Mouse (Mus musculus): ENCODE measurements at regions not wholly inside any gene's neighbourhood (a gene's known extent, or its start where the extent isn't known, plus 50 kb on each side); places are given as distances from the start of the nearest gene placed in this dataset.
"Not testable (repeated sequence)": the region's sequence is repeated elsewhere in the genome, so short reads cannot be mapped to it uniquely, and the experiment has no call there.

DNA sequence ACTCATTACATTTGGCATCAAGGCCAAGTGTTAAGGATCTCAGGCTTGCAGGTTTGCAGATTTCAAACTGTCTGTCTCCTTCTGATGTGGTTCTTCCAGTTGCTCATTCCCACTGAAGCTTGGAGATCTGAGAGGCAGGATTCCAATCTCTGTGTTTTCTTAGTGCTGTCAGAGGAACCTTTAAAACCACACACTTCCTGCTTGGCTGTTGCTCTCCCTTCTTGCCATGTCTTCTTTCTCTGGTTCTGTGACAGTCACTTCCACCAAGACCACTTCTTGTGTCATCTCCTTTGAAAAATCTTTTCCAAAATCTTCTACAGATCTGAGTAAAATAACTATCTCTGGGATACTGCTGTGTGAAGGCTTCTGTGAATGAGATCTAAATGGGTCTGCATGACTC, 117.3 kb downstream of the Gm5426 start:
- no peak for DNase-seq (ENCODE audit: low spot score in 2 of 2)

DNA sequence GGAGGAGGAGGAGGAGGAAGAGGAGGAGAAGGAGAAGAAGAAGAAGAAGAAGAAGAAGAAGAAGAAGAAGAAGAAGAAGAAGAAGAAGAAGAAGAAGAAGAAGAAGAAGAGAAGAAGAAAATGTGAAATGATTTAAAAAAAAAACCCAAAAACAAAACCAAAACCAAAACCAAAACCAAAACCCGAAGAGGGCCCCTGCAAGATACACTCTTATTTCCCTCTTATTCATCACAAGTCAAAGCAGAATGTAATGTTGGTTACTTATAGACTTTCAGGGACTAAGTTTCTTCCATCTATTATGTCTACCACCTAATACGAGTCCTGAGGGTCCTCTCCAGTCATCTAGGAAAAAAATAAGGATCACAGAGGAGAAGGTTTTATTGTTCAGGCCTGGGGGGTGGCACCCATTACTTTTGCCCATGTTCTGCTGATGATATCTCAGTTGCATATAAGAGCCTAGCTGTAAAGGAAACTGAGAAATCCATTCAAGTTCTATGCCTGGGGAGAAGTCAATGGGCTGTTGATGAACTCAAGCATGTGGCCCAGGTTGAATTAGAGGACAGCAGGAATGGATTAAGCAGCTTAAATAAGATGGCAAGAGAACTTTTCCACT, 118.0 kb downstream of the Gm5426 start:
- DNase-seq (ENCODE audit: low spot score in 2 of 2): no peak

DNA sequence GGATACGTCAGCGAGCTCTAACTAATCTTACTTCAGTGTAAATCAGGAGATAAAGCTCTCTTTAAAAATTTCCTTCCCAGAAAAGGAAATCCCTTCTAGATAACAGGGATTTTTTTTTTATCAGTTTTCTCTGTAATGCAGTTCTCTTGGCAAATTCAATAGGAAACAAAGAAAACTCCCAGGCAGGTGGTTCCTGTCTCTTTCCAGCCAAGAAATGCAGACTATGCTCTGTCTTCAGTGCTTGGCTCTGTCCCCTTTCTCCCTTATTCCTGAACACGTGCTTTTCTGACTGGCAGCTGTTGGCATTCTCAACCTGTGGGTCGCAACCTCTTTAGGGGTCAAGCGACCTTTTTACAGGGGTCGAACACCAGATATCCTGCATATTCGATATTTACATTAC, 121.5 kb downstream of the Gm5426 start:
- DNase-seq (ENCODE audit: low spot score in 2 of 2): peak; percentile 36 to 45

DNA sequence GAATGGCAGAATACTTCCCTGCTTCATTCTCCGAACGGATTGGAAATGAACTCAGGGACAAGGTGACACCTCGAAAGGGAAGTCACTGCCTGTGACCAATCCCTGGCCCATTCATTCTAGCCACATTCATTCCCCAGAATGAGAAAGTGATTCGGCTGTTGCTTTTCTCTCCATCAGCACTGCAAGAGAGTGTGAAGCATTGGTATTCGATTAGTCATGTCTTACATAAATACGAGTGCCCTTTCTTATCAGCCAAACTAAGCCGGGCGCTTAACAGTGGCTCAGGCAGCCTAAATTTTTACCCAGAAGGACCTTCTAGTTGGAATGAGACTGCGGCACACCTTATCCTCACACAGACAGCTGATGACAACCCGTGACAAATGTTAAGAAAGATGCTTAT, 122.8 kb downstream of the Gm5426 start:
- DNase-seq (ENCODE audit: low spot score in 2 of 2): no peak

DNA sequence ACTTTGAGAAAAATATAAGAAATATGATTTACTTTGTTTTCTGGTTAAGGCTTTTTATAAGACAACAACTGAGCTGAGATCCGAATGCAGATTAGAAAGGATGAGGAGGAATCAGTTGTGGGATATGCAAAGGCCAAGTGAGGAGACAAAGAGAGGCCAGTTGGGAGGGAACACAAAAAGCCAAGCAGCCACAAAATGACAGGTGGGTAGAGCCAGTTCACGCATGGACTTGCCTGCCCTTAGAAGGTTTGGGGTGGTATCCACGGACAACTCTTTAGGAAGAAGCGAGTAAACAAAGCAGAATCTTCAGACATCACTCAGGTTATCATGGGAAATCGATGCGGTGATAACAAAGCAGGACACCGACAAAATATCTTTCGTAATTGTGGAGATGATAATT, 123.2 kb downstream of the Gm5426 start:
- DNase-seq (ENCODE audit: low spot score in 2 of 2): no peak

DNA sequence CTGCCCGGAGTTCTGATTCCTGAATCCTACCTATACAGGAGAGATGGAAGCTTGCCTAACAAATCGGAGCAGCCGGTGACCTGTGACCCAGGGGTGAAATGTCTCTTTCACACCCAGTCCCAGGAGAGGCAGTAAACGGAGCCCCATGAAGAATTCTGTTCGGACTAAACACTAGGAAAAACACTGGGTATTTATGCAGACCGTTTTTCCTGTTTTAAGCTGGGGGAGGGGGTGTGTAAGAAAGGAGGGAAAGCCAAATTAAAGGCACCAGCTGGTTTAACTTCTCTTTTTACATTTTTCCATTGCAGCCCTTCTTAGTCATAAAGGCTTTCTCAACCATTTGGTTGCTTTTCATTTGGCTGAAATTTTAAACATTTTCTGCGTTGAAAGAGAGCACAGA, 127.1 kb downstream of the Gm5426 start:
- DNase-seq (ENCODE audit: low spot score in 2 of 2): peak; percentile 36 to 40

DNA sequence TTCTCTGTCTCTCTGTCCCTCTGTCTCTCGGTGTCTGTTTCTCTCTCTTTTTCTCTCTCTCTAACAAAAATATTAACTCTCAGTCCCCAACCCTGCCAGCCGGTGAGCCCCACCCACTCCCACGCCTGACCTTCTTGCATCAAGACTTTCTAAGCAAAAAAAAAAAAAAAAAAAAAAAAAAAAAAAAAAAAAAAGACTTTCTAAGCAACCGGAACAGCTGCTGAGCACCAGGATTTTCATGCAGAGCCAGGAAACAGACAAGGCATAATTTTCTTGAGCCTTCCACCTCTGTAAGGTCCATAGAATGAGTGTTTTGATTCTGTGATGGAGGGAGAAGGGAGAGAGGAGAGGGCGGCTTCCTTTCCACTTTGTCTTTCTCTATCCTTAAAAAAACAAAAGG, 128.0 kb downstream of the Gm5426 start:
- no peak for DNase-seq (ENCODE audit: low spot score in 2 of 2)

DNA sequence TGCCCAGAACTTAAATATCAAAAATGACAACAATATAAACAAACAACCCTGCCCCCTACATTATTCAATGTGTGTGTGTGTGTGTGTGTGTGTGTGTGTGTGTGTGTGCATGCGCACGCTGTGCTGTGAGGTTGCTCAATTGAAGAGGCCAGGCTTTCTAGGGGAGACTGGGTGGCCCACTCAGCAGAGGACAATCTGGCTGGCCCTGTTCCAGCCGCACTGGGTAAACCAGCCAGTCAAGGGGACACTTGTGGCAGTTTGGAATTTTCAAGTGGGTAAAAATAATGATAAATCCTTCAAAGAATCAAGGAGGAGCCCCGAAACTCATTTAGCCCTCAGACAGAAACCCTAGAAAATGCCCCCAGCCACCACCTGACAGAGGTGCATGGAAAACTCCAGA, 128.5 kb downstream of the Gm5426 start:
- DNase-seq (ENCODE audit: low spot score in 2 of 2): no peak

DNA sequence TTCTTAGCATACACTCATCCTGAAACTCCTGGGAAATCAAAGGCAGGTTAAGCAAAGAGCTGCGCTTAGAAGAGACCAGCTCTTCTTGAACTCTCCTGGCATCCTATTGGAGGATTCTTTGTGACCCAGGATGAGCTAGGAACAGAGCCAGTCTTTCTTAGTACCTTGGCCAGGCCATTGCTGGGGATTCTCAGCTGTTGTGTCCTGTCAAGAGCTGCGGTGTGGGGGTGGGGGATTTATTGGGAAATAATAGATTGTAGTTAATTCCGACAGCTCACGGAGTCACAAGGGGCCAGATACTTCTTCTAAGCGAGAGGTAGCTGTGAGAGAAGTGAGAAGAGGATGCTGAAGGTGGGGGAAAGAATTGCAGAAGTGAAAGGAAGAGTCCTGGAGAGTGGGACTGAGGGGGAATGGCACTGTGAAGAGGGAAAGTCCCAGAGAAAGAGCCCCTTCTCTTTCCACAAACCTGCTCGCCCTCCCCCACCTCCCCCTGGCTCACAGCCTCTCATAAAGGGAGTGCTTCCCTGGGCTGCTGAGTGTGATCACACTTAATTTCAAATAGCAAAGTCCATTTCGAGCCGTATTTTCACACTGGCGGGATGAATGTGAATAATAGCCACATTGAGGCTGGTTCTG, 129.8 kb downstream of the Gm5426 start:
- no peak for DNase-seq (ENCODE audit: low spot score in 2 of 2)

DNA sequence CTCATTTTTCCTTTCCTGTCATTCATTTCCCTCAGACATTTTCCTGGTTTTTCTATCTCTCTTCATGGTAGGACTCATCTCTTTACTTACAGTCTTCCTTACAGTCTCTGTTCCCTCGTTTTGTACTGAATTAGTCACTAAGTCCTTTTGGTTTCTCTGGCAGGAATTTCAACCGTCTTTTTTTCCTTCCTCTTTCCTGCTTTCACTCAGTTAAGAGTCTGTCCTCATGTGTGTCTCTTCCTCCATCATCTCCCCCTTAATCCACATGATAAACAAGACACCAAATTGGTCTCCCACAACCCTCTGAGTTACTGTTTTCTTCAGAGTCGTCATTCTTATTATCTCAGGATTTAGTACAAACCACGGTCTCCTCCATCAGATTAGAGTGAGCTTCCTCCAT, 131.2 kb downstream of the Gm5426 start:
- DNase-seq (ENCODE audit: low spot score in 2 of 2): no peak

DNA sequence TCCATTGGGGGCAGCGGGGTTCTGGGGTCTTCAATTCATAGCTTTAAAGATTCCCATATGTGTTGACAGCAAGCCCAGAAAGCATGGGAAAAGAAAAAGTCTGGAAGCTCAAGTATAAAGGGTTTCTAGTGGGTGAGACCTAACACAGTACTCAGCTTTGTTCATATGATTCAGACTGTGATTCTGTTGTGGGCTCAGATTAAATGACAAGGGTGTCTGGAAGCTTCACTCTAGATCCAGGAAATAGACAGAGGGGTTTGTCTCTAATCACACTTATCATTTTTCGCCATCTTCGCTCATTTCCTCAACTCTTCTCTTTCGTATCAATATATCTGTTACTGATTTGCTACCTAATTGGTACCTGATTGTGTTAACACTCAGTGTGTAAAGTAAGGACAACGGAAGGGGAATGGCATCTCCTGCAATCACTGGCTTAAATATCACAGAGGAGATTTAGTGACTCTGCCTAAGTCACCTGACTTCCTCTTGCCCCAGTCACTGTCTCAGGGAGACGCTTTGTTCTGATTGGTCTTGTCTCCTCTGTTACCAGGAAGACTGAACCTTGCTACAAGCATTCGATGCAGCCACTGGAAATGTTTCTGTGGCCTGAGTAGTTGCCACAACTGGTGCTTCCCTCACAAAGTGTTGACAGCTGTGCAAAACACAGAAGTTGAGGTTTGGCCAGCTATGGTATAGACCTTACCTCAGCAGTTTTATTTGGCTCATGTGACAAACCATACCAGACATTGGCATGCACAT, 137.4 kb downstream of the Gm5426 start:
- peak; percentile 44 to 58 for DNase-seq (ENCODE audit: low spot score in 2 of 2)

DNA sequence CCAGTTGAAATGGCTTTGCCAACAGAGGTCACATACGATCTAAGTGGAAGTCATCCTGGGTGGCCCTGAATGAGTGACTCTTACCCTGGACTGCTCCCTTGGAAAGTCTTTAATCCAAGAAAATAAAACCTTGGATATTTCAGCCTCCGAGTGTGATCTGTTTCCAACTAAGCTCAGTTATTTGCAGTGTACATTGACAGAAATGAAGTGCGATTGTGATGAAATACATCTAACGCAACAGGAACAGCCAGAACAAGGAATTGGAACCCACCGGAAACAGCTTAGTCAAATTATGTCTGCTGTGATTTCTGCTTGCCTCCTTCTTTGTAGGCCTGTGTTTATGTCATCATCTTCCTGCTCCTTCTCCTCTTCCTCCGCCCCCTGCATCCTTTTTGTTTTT, 143.7 kb downstream of the Gm5426 start:
- DNase-seq (ENCODE audit: low spot score in 2 of 2): no peak

DNA sequence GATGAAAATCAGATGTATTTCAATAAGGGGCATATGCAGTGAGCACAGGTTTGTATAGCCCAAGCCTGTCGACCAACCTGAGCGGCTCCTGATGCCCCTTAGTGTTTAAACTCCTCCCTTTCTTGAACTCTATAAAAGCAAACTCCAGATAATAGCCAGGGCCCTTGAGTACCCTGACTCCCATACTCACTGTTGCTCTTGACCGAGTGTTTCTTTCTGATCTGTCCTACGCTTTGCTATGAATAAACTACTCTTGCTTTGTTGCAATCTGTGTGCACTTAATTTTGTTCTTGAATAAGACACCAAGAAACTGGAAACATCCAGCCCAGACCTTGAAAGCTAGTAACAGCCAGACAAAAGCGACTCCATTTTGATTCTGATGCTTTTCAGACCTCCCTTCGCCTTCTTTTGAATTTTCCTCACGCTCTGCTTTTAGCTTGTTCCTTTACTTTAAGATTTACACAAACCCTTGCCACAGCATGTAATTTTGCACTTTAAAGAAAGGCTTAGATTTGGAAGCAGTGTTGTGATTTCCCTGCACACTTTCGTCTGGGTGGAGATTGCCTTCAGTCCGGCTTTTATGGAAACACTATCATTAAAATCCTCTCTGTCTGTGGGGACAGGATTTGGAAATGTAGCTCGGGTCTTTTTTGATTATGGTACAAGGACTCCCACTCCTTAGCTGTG, 149.1 kb downstream of the Gm5426 start:
- DNase-seq (ENCODE audit: low spot score in 2 of 2): no peak

DNA sequence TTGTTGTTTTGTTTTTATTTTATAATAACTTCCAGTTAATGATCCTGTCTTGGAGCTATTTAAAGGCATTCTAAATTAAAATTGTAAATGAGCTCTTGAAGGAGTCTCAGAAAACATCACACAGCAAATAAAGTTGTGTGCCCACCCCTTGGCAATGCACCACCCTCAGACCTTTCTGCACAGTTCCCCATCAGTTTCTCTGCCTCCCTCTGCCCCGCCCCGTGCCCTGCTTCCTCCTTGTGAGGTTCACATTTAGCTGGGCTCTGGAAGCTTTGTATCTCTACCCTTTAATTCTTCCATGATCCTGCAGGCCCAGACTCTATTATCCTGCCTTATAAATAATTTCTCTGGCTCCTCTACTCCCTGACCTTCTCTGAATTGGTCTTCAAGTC, 149.7 kb downstream of the Gm5426 start:
- no peak for DNase-seq (ENCODE audit: low spot score in 2 of 2)

DNA sequence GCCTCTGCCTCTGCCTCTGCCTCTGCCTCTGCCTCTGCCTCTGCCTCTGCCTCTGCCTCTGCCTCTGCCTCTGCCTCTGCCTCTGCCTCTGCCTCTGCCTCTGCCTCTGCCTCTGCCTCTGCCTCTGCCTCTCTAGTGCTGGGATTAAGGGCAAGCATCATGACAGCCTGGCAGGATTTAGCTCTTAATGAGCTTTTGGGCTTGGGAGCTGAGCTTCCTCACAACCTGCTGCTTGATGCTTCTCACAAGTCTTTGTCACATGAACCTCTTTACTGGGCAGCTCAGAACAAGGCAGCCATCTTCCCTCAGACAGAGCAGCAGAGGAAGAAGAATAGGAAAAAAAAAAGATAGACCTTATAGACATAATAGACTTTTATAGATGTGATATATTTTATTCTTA, 152.6 kb downstream of the Gm5426 start:
- not testable (repeated sequence) for DNase-seq (ENCODE audit: low spot score in 2 of 2)

DNA sequence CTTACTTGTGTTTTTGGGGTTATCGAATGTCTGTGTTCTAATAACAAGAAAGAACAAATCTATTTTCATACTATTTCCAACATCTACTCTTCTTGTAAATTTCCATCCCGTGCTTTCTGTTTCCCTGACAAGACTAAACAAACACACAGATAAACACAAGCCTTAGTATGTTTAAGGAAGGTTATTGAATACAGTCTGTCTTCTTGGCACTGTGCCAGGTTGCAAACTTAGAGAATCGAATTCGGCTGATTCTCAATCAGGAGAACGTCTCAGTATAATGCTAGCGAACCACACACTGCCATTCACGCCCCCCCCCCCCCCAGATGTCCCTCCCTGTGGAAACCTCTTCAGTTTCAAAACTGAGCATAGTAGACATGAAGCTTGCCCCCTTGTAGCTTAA, 157.2 kb downstream of the Gm5426 start:
- DNase-seq (ENCODE audit: low spot score in 2 of 2): no peak

DNA sequence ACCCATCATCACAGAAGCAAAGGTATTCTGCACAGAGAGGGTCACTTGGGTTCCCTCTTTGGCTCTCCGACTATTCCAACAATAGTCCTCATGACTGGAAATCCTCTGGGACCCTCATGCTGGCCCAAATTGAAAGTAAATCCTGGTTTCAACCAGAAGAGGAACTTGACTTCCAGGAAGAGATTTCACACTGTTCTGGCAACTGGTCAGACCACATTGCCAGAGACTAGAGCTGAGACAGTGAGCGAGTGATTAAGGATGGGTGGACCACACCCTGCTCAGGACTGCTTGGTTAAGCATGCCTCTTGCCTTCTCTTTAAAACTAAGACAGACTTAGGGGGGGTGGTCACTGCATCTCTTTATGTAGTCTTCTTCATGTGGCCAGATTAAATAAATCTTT, 158.3 kb downstream of the Gm5426 start:
- DNase-seq (ENCODE audit: low spot score in 2 of 2): peak; percentile 68 to 79

DNA sequence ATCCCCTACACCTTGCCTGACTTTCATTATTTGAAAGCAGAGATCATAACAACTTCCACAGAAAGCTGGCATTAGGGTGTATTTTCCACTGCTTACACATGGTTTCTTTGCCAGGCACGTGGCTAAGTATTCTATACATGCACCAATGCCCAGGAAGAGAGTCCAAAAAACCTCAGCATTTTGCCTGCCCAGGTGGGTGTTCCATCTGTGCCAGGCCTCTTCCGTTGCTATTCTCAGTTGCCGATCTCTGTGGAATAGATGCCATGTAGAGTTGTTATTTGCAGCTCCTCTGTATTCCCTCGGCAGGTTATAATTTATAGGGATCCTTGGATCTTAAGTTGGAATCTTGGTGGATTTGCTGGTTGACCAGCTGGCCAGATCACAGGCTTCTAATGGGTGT, 161.3 kb downstream of the Gm5426 start:
- no peak for DNase-seq (ENCODE audit: low spot score in 2 of 2)

DNA sequence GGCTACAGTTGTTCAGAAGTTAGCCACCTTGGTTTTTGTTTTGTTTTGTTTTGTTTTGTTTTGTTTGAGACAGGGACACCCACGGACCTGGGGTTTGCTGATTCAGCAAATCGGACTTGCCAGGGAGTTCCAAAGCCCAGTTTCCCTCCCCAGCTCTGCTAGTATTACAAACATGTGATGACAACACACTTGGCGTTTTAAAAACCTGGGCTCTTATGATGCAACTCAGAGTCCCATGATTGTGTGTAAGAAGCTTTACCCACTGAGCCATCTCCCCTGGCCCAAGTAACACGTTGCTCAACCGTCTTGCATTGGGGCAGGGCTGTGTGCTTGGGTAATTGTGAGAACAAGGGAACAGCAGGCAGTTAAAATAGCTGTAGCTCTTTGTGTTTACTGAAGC, 162.2 kb downstream of the Gm5426 start:
- DNase-seq (ENCODE audit: low spot score in 2 of 2): no peak

DNA sequence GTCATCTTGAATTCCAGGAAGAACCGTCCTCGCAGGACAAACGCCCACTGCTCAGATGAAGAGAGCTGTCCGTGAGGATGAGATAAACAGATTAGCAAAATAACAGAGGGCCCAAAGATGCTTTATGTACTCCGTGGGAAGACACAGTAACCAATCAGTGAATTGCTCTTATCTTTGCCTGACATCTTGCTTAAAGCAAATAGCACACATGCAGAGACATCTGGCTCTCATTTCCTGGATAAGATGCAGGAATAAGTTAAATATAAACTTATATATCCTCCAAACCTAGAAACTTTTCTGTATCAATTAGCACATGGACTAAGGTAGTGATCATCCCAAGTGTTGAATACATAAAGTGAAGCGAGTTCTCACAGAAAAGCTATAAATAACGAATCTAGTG, 169.3 kb downstream of the Gm5426 start:
- DNase-seq (ENCODE audit: low spot score in 2 of 2): no peak

DNA sequence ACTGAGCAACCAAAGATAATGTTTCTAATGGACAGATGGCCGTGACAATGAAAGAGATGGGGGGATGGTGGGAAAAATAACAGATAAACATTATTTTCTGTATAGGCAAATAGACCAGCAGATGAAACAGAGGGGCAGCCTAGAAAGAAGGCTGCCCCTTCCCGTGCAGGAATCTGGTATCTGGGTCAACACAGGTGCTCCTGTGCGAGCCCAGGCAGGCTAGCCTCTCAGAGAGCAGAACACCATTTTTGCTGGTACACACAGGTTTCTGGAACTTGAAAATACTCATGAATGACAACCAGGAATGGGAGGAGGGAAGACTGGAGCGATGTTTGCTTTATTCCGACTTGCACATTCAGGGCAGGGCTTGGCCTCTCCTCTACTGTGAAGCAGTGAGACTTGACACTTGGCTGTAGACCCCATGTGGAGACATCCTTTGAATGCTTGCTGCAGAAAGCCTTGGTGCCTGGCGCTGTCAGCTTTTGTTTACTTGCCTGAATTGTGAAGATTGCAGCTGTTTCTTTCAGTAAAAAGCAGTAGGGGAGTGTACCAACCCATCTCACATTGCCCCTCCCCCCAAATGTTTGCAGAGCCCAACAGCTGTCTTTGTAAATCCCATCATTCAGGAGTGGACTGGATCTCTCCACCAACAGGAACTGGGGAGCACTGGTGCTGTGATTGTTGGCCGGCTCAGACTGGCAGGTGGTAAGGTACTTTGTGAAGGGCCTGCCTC, 172.5 kb downstream of the Gm5426 start:
- DNase-seq (ENCODE audit: low spot score in 2 of 2): peak; percentile 24 to 77

DNA sequence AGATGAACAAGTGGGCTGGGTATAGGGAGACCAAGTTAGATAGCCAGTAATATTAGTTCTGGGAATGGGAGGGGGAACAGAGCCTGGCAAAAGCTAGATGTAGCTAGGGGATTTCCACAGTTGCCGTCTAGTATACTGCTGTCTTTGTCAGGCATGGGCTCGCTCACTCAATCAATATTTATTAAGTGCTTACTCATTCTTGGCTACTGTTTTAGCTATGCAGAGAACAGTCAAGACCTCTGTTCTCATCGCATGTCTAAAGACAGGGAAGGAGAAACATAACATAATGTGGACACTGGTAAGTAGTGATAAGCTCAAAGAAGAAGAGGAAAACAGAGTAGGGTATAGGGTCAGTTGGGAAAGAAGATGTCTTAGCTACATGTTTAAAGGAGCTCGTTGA, 173.4 kb downstream of the Gm5426 start:
- DNase-seq (ENCODE audit: low spot score in 2 of 2): no peak
